In genomic region chr5:112266011-112266777, GRCm38 (mm10) we compare ENCODE assay signal across 10 mouse cellular contexts. TPM values are rescaled to one million over a fixed set of nuclear protein-coding genes. Genes with fewer than 3 reads are reported as not detected.
A peak's percentile ranks its signal among the peaks of the same experiment; 100 is the strongest.
DNase-seq lines count a peak whose midpoint lies in the region; ATAC-seq and TF ChIP-seq lines count a peak whose summit lies in the region.
"Had no signal": no experiment of that assay in that cellular context is flagged by ENCODE, and none has a peak within 500 bp of the region (broad histone marks: within the 10 kb centered on the region; RNA-seq: fewer than 3 reads in every experiment).

No protein-coding gene starts in this region.

- H3K9ac ChIP-seq in intestine, embryonic 16.5 days (ENCODE audit: low read depth, low read length), result no peak overlapping the region

- H3K4me2 ChIP-seq in intestine, embryonic 16.5 days (ENCODE audit: low read depth, low read length), result no peak overlapping the region

- no peaks in the 10 kb centered on the region for H3K9me3 ChIP-seq in intestine, embryonic 16.5 days (ENCODE audit: control insufficient read depth, low read length)

- peak overlapping the region; percentile 86 for H3K27ac ChIP-seq in bone marrow, adult 2 months (ENCODE audit: control insufficient read depth, insufficient read depth, low read depth, low read length, poor library complexity)
- 0 out of 2 replicates have a peak overlapping the region, but pooled peaks have one; percentile 10 for H3K27ac ChIP-seq in intestine, embryonic 16.5 days (ENCODE audit: low read length)

- no peaks in the 10 kb centered on the region for H3K4me1 ChIP-seq in lung, adult 2 months (ENCODE audit: control insufficient read depth, insufficient read depth, low read length)
- peaks cover 8% of the 10 kb centered on the region; the same call in 1 of the 2 replicates for H3K4me1 ChIP-seq in bone marrow, adult 2 months (ENCODE audit: control insufficient read depth, insufficient read depth, low read length)
- no peaks in the 10 kb centered on the region for H3K4me1 ChIP-seq in intestine, embryonic 16.5 days (ENCODE audit: control insufficient read depth, insufficient read depth, low read length)

- ATAC-seq in intestine, embryonic 16.5 days, result peak; percentile 54
- peak; percentile 64 for ATAC-seq in megakaryocyte progenitor cell, adult 5-6 weeks (replicated peaks; ENCODE audit: poor library complexity)

- no peak for TF ChIP-seq CTCF in lung, adult 2 months (IDR thresholded peaks at IDR 0.05; ENCODE audit: insufficient read depth, low read length)
- TF ChIP-seq CTCF in bone marrow, adult 2 months (IDR thresholded peaks at IDR 0.05; ENCODE audit: control insufficient read depth, insufficient read depth, low read length), result no peak

- H3K4me3 ChIP-seq in lung, adult 2 months (replicated peaks; ENCODE audit: extremely low read depth, low read depth, low read length), result no peak overlapping the region
- peak overlapping the region; percentile 13 for H3K4me3 ChIP-seq in bone marrow, adult 2 months (replicated peaks; ENCODE audit: control insufficient read depth, low read depth, low read length)
- no peak overlapping the region for H3K4me3 ChIP-seq in intestine, embryonic 16.5 days (ENCODE audit: low read length)

- H3K27me3 ChIP-seq in intestine, embryonic 16.5 days (replicated peaks; ENCODE audit: control insufficient read depth, insufficient read depth, low read length), result peaks cover 14% of the 10 kb centered on the region

- DNase-seq in lung, adult 2 months, result peak; percentile 31
- DNase-seq in lung, postnatal 10 days, result no peak
- DNase-seq in right cerebral cortex, postnatal 10 days (ENCODE audit: low spot score in 2 of 2), result no peak
- no peak for DNase-seq in urinary bladder, postnatal 36 days (ENCODE audit: low spot score in 2 of 2)
- DNase-seq: adrenal gland, postnatal 25 days; kidney, adult 18-20 months; thymus, adult 2 months had no signal

- H3K36me3 ChIP-seq in intestine, embryonic 16.5 days (ENCODE audit: control insufficient read depth, insufficient read depth, low read length), result no peaks in the 10 kb centered on the region

- 48% methylated on average over 9 of the region's 9 CpGs for WGBS in lung, adult 2 months
- 11% methylated on average over 9 of the region's 9 CpGs for WGBS in bone marrow, adult 2 months
- 49% methylated on average over 9 of the region's 9 CpGs for WGBS in intestine, embryonic 16.5 days

- no peak for TF ChIP-seq POLR2A in lung, adult 2 months (IDR thresholded peaks at IDR 0.05; ENCODE audit: borderline replicate concordance, extremely low read depth, low read depth, low read length)
- no peak for TF ChIP-seq POLR2A in bone marrow, adult 2 months (IDR thresholded peaks at IDR 0.05; ENCODE audit: borderline replicate concordance, control insufficient read depth, low read depth, low read length)

RNA-seq across cellular contexts. Expression of gene Tpst2, which starts 10.3 kb away (rescaled TPM):
- polyA plus RNA-seq in lung, adult 2 months (2012; rRNA removed), result 122 and 144 TPM in 2 replicates
- polyA plus RNA-seq in bone marrow, adult 2 months (2011; ENCODE audit: insufficient read depth, insufficient read length, low replicate concordance, missing spikeins), result 27.4 and 43.3 TPM in 2 replicates
- 47.4 and 52.0 TPM in 2 replicates for polyA plus RNA-seq in intestine, embryonic 16.5 days (2015; fragmentation: Nextera tagmentation; extraction: Ambion mirVana)
- 22.6 and 29.6 TPM in 2 replicates for total RNA-seq in megakaryocyte progenitor cell, adult 5-6 weeks (2015)
- total RNA-seq in megakaryocyte progenitor cell, adult 5-6 weeks (2017), result 31.4 and 45.3 TPM in 2 replicates

RNA-seq across cellular contexts. Expression of gene Crybb1, which starts 10.6 kb away (rescaled TPM):
- 0.14 TPM in 1 of 2 replicates, not detected in the other for polyA plus RNA-seq in lung, adult 2 months (2012; rRNA removed)
- not detected in 2 replicates for polyA plus RNA-seq in bone marrow, adult 2 months (2011; ENCODE audit: insufficient read depth, insufficient read length, low replicate concordance, missing spikeins)
- polyA plus RNA-seq in intestine, embryonic 16.5 days (2015; fragmentation: Nextera tagmentation; extraction: Ambion mirVana), result 2.7 and 2.9 TPM in 2 replicates
- not detected in 2 replicates for total RNA-seq in megakaryocyte progenitor cell, adult 5-6 weeks (2015)
- not detected in 2 replicates for total RNA-seq in megakaryocyte progenitor cell, adult 5-6 weeks (2017)

RNA-seq across cellular contexts. Expression of gene Cryba4, which starts 13.9 kb away (rescaled TPM):
- polyA plus RNA-seq in lung, adult 2 months (2012; rRNA removed), result 1.0 and 1.4 TPM in 2 replicates
- 3.4 TPM in 1 of 2 replicates, not detected in the other for polyA plus RNA-seq in bone marrow, adult 2 months (2011; ENCODE audit: insufficient read depth, insufficient read length, low replicate concordance, missing spikeins)
- 1.3 and 1.5 TPM in 2 replicates for polyA plus RNA-seq in intestine, embryonic 16.5 days (2015; fragmentation: Nextera tagmentation; extraction: Ambion mirVana)
- total RNA-seq in megakaryocyte progenitor cell, adult 5-6 weeks (2015), result not detected in 2 replicates
- total RNA-seq in megakaryocyte progenitor cell, adult 5-6 weeks (2017), result not detected in 2 replicates

RNA-seq across cellular contexts. Expression of gene Tfip11, which starts 60.0 kb away (rescaled TPM):
- polyA plus RNA-seq in lung, adult 2 months (2012; rRNA removed), result 33.5 and 36.2 TPM in 2 replicates
- 10.2 and 20.3 TPM in 2 replicates for polyA plus RNA-seq in bone marrow, adult 2 months (2011; ENCODE audit: insufficient read depth, insufficient read length, low replicate concordance, missing spikeins)
- polyA plus RNA-seq in intestine, embryonic 16.5 days (2015; fragmentation: Nextera tagmentation; extraction: Ambion mirVana), result 26.6 and 26.8 TPM in 2 replicates
- 12.9 and 16.2 TPM in 2 replicates for total RNA-seq in megakaryocyte progenitor cell, adult 5-6 weeks (2015)
- total RNA-seq in megakaryocyte progenitor cell, adult 5-6 weeks (2017), result 12.9 and 20.1 TPM in 2 replicates
